In the genomic region with DNA sequence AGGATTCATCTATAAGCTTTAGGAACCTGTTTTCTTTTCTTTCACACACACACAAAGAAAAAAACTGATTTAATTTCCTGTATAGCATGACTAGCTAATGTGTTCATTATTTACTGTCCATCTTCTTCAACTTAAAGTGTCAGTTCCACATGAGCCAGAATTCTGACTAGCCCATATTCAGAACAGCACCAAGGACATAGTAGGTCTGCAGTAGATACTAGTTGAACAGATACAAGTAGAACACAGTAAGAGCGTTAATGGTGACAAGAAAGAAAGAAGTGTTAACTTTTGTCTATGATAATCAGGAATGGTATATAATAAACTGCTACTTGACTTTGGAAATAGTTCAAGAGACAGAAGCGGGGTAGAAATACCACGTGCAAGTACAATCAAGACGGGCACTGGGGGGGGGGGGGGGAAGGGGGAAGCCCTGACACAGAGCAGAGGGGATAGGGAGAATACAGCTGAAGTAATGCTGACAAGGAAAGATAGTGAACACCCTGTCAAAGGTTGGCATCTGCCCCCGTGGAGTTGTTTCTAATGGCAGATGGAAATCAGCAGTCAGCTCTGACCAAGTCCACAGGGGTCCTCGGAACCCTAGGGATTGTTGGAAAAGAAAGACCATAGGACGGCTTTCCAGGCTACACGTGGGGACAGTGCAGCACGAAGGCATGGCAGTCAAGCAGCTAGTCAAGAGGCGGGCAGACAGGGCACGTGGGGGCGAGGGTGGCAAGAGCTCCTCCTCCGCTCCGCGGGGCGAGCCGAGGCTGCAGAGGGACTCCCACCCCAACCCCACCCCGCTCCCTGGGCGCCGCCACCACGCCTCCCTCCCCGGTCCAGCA, we compare ENCODE assay signal across 8 mouse cellular contexts. TPM values are rescaled to one million over a fixed set of nuclear protein-coding genes. Genes with fewer than 3 reads are reported as not detected.
DNase-seq lines count a peak whose midpoint lies in the region; ATAC-seq and TF ChIP-seq lines count a peak whose summit lies in the region.

No protein-coding gene starts in this region.

- H3K27ac ChIP-seq in heart, embryonic 11.5 days (ENCODE audit: low read depth, low read length), result no peak overlapping the region
- peak overlapping the region; percentile 53 for H3K27ac ChIP-seq in hindbrain, embryonic 12.5 days
- no peak overlapping the region for H3K27ac ChIP-seq in midbrain, embryonic 11.5 days (ENCODE audit: low read depth, low read length)

- TF ChIP-seq CTCF in Patski (IDR thresholded peaks at IDR 0.05), result no peak

- CTCF ChIA-PET in Patski (lab: Charles Lee), result interaction anchor here (0.6 kb wide), 1 partner anchor 824 kb away, joined by 3 read pairs; no protein-coding TSS in a partner anchor

- H3K9me3 ChIP-seq in heart, embryonic 11.5 days (replicated peaks; ENCODE audit: control insufficient read depth, low read length), result no peaks in the 10 kb centered on the region
- no peaks in the 10 kb centered on the region for H3K9me3 ChIP-seq in hindbrain, embryonic 12.5 days (replicated peaks)
- no peaks in the 10 kb centered on the region for H3K9me3 ChIP-seq in midbrain, embryonic 11.5 days (ENCODE audit: control insufficient read depth, low read length)

- POLR2A ChIA-PET in Patski (lab: Charles Lee), result interaction anchor here (0.9 kb wide), 1 partner anchor 47 kb away, joined by 3 read pairs; the partner anchor contains the start of gene Twf1

- DNase-seq in heart, postnatal 36 days, result no peak
- no peak for DNase-seq in Patski (ENCODE audit: low read depth, low spot score)
- DNase-seq in midbrain, embryonic 11.5 days (ENCODE audit: low spot score, missing footprints), result no peak
- DNase-seq in c-Kit-positive CD71-positive TER-119-positive erythroid progenitor cells, embryonic 14.5 days (ENCODE audit: low spot score), result no peak
- no peak for DNase-seq in frontal cortex, postnatal 14 days (ENCODE audit: low spot score in 2 of 2)
- DNase-seq in layer of hippocampus, adult 9-11 months, result no peak

- peak overlapping the region; percentile 75 for H3K9ac ChIP-seq in heart, embryonic 11.5 days (ENCODE audit: low read depth, low read length)
- peak overlapping the region; percentile 68 for H3K9ac ChIP-seq in hindbrain, embryonic 12.5 days
- H3K9ac ChIP-seq in midbrain, embryonic 11.5 days (ENCODE audit: low read length), result peak overlapping the region; percentile 68

- peak; percentile 77 for ATAC-seq in heart, embryonic 11.5 days (replicated peaks; ENCODE audit: insufficient number of reproducible peaks, low FRiP score, low TSS enrichment)
- ATAC-seq in Patski, result peak; percentile 89
- peak; percentile 93 for ATAC-seq in hindbrain, embryonic 12.5 days (ENCODE audit: low FRiP score)
- ATAC-seq in midbrain, embryonic 11.5 days (ENCODE audit: low FRiP score), result peak; percentile 87

- H3K27me3 ChIP-seq in heart, embryonic 11.5 days (ENCODE audit: control insufficient read depth, insufficient read depth, low read length), result no peaks in the 10 kb centered on the region
- no peaks in the 10 kb centered on the region for H3K27me3 ChIP-seq in Patski
- H3K27me3 ChIP-seq in hindbrain, embryonic 12.5 days, result no peaks in the 10 kb centered on the region
- H3K27me3 ChIP-seq in midbrain, embryonic 11.5 days (ENCODE audit: control insufficient read depth, insufficient read depth, low read length), result no peaks in the 10 kb centered on the region

- H3K36me3 ChIP-seq in heart, embryonic 11.5 days (ENCODE audit: control insufficient read depth, insufficient read depth, low read length), result no peaks in the 10 kb centered on the region
- H3K36me3 ChIP-seq in hindbrain, embryonic 12.5 days, result no peaks in the 10 kb centered on the region
- H3K36me3 ChIP-seq in midbrain, embryonic 11.5 days (ENCODE audit: control insufficient read depth, insufficient read depth, low read length), result no peaks in the 10 kb centered on the region

- intact Hi-C loops in heart, postnatal 36 days (cut with DNase I), result loop anchor here (5.0 kb wide), 1 partner anchor 50 kb away; no protein-coding TSS in a partner anchor

- peaks cover 5% of the 10 kb centered on the region for H3K4me1 ChIP-seq in heart, embryonic 11.5 days (ENCODE audit: control insufficient read depth, insufficient read depth, low read length)
- peaks cover 3% of the 10 kb centered on the region for H3K4me1 ChIP-seq in hindbrain, embryonic 12.5 days
- H3K4me1 ChIP-seq in midbrain, embryonic 11.5 days (ENCODE audit: control insufficient read depth, insufficient read depth, low read length), result no peaks in the 10 kb centered on the region

- peak overlapping the region; percentile 78 for H3K4me2 ChIP-seq in heart, embryonic 11.5 days
- H3K4me2 ChIP-seq in hindbrain, embryonic 12.5 days (replicated peaks), result peak overlapping the region; percentile 80
- peak overlapping the region; percentile 58 for H3K4me2 ChIP-seq in midbrain, embryonic 11.5 days

- in situ Hi-C loops in Patski (cut with MboI; ENCODE audit: low pct_unique_long_range_greater_than_20kb), result loop anchor here (25.0 kb wide), 1 partner anchor 1280 kb away; no protein-coding TSS in a partner anchor

- H3K4me3 ChIP-seq in heart, embryonic 11.5 days (ENCODE audit: low read depth, low read length), result peak overlapping the region; percentile 71
- peak overlapping the region; percentile 72 for H3K4me3 ChIP-seq in hindbrain, embryonic 12.5 days
- H3K4me3 ChIP-seq in midbrain, embryonic 11.5 days (ENCODE audit: low read depth, low read length), result peak overlapping the region; percentile 64

- WGBS in heart, embryonic 11.5 days (ENCODE audit: insufficient replicate concordance), result 9% methylated on average over 22 of the region's 22 CpGs
- WGBS in hindbrain, embryonic 12.5 days, result 11% methylated on average over 17 of the region's 22 CpGs
- WGBS in midbrain, embryonic 11.5 days, result 15% methylated on average over 22 of the region's 22 CpGs

RNA-seq across cellular contexts. Expression of gene Pus7l, which starts 0.6 kb away (rescaled TPM):
- polyA plus RNA-seq in heart, embryonic 11.5 days (2014; fragmentation: Nextera tagmentation; extraction: Ambion mirVana), result 4.7 and 5.9 TPM in 2 replicates
- total RNA-seq in heart, postnatal 36 days (2021), result 1 to 10 TPM; 1.8 to 2.2 TPM
- polyA plus RNA-seq in Patski (2021), result 3.6 TPM
- polyA plus RNA-seq in hindbrain, embryonic 12.5 days (2016; fragmentation: Nextera tagmentation; extraction: Ambion mirVana), result 8.1 and 8.5 TPM in 2 replicates
- 7.9 and 8.8 TPM in 2 replicates for polyA plus RNA-seq in midbrain, embryonic 11.5 days (2014; fragmentation: Nextera tagmentation; extraction: Ambion mirVana)

RNA-seq across cellular contexts. Expression of gene Irak4, which starts 0.7 kb away (rescaled TPM):
- polyA plus RNA-seq in heart, embryonic 11.5 days (2014; fragmentation: Nextera tagmentation; extraction: Ambion mirVana), result 3.9 and 4.1 TPM in 2 replicates
- total RNA-seq in heart, postnatal 36 days (2021), result 1 to 10 TPM; 5.9 to 6.2 TPM
- polyA plus RNA-seq in Patski (2021), result 28.0 TPM
- polyA plus RNA-seq in hindbrain, embryonic 12.5 days (2016; fragmentation: Nextera tagmentation; extraction: Ambion mirVana), result 3.8 and 3.9 TPM in 2 replicates
- 2.0 and 2.4 TPM in 2 replicates for polyA plus RNA-seq in midbrain, embryonic 11.5 days (2014; fragmentation: Nextera tagmentation; extraction: Ambion mirVana)

RNA-seq across cellular contexts. Expression of gene Twf1, which starts 46.9 kb away (rescaled TPM):
- 54.5 and 55.0 TPM in 2 replicates for polyA plus RNA-seq in heart, embryonic 11.5 days (2014; fragmentation: Nextera tagmentation; extraction: Ambion mirVana)
- total RNA-seq in heart, postnatal 36 days (2021), result 10 to 100 TPM; 15.0 to 16.5 TPM
- polyA plus RNA-seq in Patski (2021), result 112 TPM
- 90.7 and 98.0 TPM in 2 replicates for polyA plus RNA-seq in hindbrain, embryonic 12.5 days (2016; fragmentation: Nextera tagmentation; extraction: Ambion mirVana)
- polyA plus RNA-seq in midbrain, embryonic 11.5 days (2014; fragmentation: Nextera tagmentation; extraction: Ambion mirVana), result 112 and 120 TPM in 2 replicates
